Mouse (Mus musculus) forebrain, embryonic 15.5 days (tissue): ENCODE data around the gene Idh2. TPM values are rescaled to one million over a fixed set of nuclear protein-coding genes. Genes with fewer than 3 reads are reported as not detected.
A peak's percentile ranks its signal among the peaks of the same experiment; 100 is the strongest.
"Not testable (repeated sequence)": the region's sequence is repeated elsewhere in the genome, so short reads cannot be mapped to it uniquely, and the experiment has no call there.

Source experiments
- ATAC-seq: fragments of 200-750 bp; cut with Nextera tagmentation; replicated peaks from 2 replicates; pipeline ENCODE4 v1.8.0; 2017; ENCODE audit warnings: mild to moderate bottlenecking, moderate TSS enrichment, moderate library complexity
- H3K27ac ChIP-seq: fragments of 300-500 bp; sonication (generic); replicated peaks from 2 replicates; pipeline ENCODE4 v1.5.1; 2015; ENCODE audit warnings: mild to moderate bottlenecking, inconsistent platforms
- H3K27me3 ChIP-seq: fragments of 300-500 bp; sonication (generic); 2 replicates; pipeline ENCODE4 v1.6.1; 2015; ENCODE audit warnings: inconsistent platforms
- H3K36me3 ChIP-seq: fragments of 300-500 bp; sonication (generic); 2 replicates; pipeline ENCODE4 v1.6.1; 2015; ENCODE audit warnings: mild to moderate bottlenecking, inconsistent platforms
- H3K4me1 ChIP-seq: fragments of 300-500 bp; sonication (generic); 2 replicates; pipeline ENCODE4 v1.6.1; 2015; ENCODE audit warnings: inconsistent platforms
- H3K4me2 ChIP-seq: fragments of 300-500 bp; sonication (generic); replicated peaks from 2 replicates; pipeline ENCODE4 v1.6.1; 2015; ENCODE audit warnings: mild to moderate bottlenecking, inconsistent platforms
- H3K4me3 ChIP-seq: fragments of 300-500 bp; sonication (generic); 2 replicates; pipeline ENCODE4 v1.5.1; 2015; ENCODE audit warnings: mild to moderate bottlenecking, inconsistent platforms
- H3K9ac ChIP-seq: fragments of 300-500 bp; sonication (generic); replicated peaks from 2 replicates; pipeline ENCODE4 v1.6.1; 2015; ENCODE audit warnings: mild to moderate bottlenecking, inconsistent platforms
- H3K9me3 ChIP-seq: fragments of 300-500 bp; sonication (generic); 2 replicates; pipeline ENCODE4 v1.6.1; 2016; ENCODE audit warnings: inconsistent platforms
- WGBS: fragments of 180-500 bp; shearing (Covaris S2); methylation state at CpG from one replicate; pipeline ENCODE4 v1.1.7; 2015; ENCODE audit warnings: mixed read lengths; 5-methylcytosine and 5-hydroxymethylcytosine counted together
- polyA plus RNA-seq: library from polyadenylated mRNA; unstranded; fragments of >200 nt; fragmentation: Nextera tagmentation; extraction: Ambion mirVana; gene quantifications from 2 replicates; pipeline ENCODE4 v1.2.1, GENCODE M21; 2015

The Idh2 gene
- polyA plus RNA-seq, 1 experiment from 2014 or later = 299 TPM

- Histone ChIP-seq H3K4me1 (peaks cover 47% of the 10 kb centered on the region), H3K4me3 (no peak overlapping the region), H3K9me3 (no peaks in the 10 kb centered on the region), H3K27ac (no peak overlapping the region), H3K27me3 (no peaks in the 10 kb centered on the region), H3K4me2 (no peak overlapping the region), H3K36me3 (no peaks in the 10 kb centered on the region), H3K9ac (no peak overlapping the region)
- no peak; the same call in 1 of the 2 replicates for ATAC-seq
- 38% methylated on average over 11 of the region's 11 CpGs for WGBS
These were observed 62.9 kb downstream of the Idh2 start for GRCm38 (mm10) chr7:80052261-80052660.

- Histone ChIP-seq H3K9me3 (no peaks in the 10 kb centered on the region), H3K36me3 (no peaks in the 10 kb centered on the region), H3K4me2 (no peak overlapping the region), H3K4me3 (no peak overlapping the region), H3K4me1 (peaks cover 47% of the 10 kb centered on the region), H3K27ac (no peak overlapping the region), H3K27me3 (no peaks in the 10 kb centered on the region), H3K9ac (no peak overlapping the region)
- 56% methylated on average over 6 of the region's 6 CpGs for WGBS
- 0 out of 2 replicates have a peak, but pooled peaks have one; percentile 31 for ATAC-seq
These were observed 63.4 kb downstream of the Idh2 start for GRCm38 (mm10) chr7:80051835-80052234.

- H3K9ac ChIP-seq, ATAC-seq, H3K27ac ChIP-seq, H3K4me2 ChIP-seq, H3K9me3 ChIP-seq, H3K4me3 ChIP-seq, H3K36me3 ChIP-seq, H3K27me3 ChIP-seq: not testable (repeated sequence)
- peaks cover 43% of the 10 kb centered on the region for H3K4me1 ChIP-seq
- WGBS = 93% methylated on average over 1 of the region's 1 CpGs
These were observed 64.8 kb downstream of the Idh2 start for GRCm38 (mm10) chr7:80050382-80050781.

- no peaks in the 10 kb centered on the region for H3K9me3 ChIP-seq
- peaks cover 48% of the 10 kb centered on the region for H3K4me1 ChIP-seq
- WGBS = 51% methylated on average over 2 of the region's 2 CpGs
These were observed 65.4 kb downstream of the Idh2 start for GRCm38 (mm10) chr7:80049746-80050145.

GRCm38 (mm10) chr7:80047041-80047440 is 68.2 kb downstream of the Idh2 start:
- peaks cover 50% of the 10 kb centered on the region for H3K4me1 ChIP-seq

More at GRCm38 (mm10) chr7:80049746-80050145, 65.4 kb downstream of the Idh2 start:
- Histone ChIP-seq H3K9ac (no peak overlapping the region), H3K4me2 (no peak overlapping the region), H3K36me3 (no peaks in the 10 kb centered on the region), H3K27me3 (no peaks in the 10 kb centered on the region), H3K4me3 (no peak overlapping the region), H3K27ac (no peak overlapping the region)
- ATAC-seq = no peak

More at GRCm38 (mm10) chr7:80047041-80047440, 68.2 kb downstream of the Idh2 start:
- H3K27ac ChIP-seq = no peak overlapping the region
- no peak overlapping the region for H3K4me2 ChIP-seq
- no peak for ATAC-seq
- H3K36me3 ChIP-seq = no peaks in the 10 kb centered on the region
- H3K27me3 ChIP-seq = no peaks in the 10 kb centered on the region
- 86% methylated on average over 4 of the region's 4 CpGs for WGBS
- no peak overlapping the region for H3K4me3 ChIP-seq
- no peaks in the 10 kb centered on the region for H3K9me3 ChIP-seq
- H3K9ac ChIP-seq = no peak overlapping the region

Other genes starting within 250 kb of the Idh2 start
- 42.7 and 45.2 TPM in 2 replicates for gene Ap3s2, start 194.7 kb downstream of the Idh2 start, polyA plus RNA-seq
- gene Arpin, start 180.0 kb downstream of the Idh2 start, polyA plus RNA-seq = 13.0 and 13.4 TPM in 2 replicates
- 21.1 and 22.1 TPM in 2 replicates for gene Zfp710, start 90.6 kb downstream of the Idh2 start, polyA plus RNA-seq
- gene Sema4b, start 71.4 kb upstream of the Idh2 start, polyA plus RNA-seq = 22.7 and 24.7 TPM in 2 replicates
- 31.6 and 32.7 TPM in 2 replicates for gene Cib1, start 117.4 kb upstream of the Idh2 start, polyA plus RNA-seq
- 3.6 and 3.9 TPM in 2 replicates for gene Gdpgp1, start 117.5 kb upstream of the Idh2 start, polyA plus RNA-seq
- 1.0 and 1.1 TPM in 2 replicates for gene Ttll13, start 131.0 kb upstream of the Idh2 start, polyA plus RNA-seq
- gene Ngrn, start 145.8 kb upstream of the Idh2 start, polyA plus RNA-seq = 67.7 and 67.9 TPM in 2 replicates
- gene Vps33b, start 154.3 kb upstream of the Idh2 start, polyA plus RNA-seq = 17.4 and 19.8 TPM in 2 replicates
- 91.2 and 94.4 TPM in 2 replicates for gene Prc1, start 179.1 kb upstream of the Idh2 start, polyA plus RNA-seq
- 13.5 and 14.6 TPM in 2 replicates for gene Rccd1, start 209.1 kb upstream of the Idh2 start, polyA plus RNA-seq
- 48.2 and 54.3 TPM in 2 replicates for gene Unc45a, start 225.6 kb upstream of the Idh2 start, polyA plus RNA-seq
- gene Hddc3, start 227.7 kb upstream of the Idh2 start, polyA plus RNA-seq = 23.0 and 25.4 TPM in 2 replicates